Mouse (Mus musculus): ENCODE results near the gene Sv2c.

Gene Sv2c

DNA sequence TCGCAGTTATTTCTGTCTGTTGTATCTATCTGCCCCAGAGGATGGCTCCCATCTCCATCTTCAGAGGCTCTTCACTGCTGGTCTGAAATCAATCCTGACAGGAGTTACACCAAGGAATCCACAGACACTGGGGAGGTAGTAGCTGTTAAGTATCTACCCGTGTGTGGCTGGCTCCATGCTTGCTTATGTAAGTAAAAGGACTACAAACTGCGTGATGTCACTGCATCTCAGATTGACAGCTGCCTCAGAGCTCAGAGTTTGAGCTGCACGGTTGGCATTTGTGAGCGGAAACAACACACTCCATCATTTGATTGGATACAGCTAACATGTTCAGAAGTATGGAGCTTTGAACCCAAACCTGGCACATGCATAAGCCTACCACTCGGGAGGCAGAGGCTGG lies 187.8 kb downstream of the Sv2c start:
- DNase-seq (ENCODE audit: low read depth), result no peak

DNA sequence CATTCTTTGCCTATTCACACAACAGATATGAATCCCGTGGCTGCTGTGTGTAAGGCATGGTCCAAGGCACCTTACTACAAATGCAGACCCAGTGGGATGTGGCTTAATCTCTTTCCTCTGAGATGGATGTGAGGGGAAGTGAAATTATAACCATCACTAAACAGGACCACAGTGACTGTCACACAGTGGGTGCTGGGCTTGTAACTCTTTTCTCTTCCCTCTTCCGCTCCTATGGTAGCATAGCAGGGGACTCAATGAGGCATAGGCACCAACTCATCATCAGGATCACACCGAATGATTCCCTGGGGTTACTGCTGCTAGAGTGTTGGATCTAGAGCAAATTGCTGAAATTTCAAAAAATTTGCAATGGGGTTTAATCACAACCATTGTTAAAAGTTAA lies 188.5 kb downstream of the Sv2c start:
- DNase-seq (ENCODE audit: low read depth), result no peak

DNA sequence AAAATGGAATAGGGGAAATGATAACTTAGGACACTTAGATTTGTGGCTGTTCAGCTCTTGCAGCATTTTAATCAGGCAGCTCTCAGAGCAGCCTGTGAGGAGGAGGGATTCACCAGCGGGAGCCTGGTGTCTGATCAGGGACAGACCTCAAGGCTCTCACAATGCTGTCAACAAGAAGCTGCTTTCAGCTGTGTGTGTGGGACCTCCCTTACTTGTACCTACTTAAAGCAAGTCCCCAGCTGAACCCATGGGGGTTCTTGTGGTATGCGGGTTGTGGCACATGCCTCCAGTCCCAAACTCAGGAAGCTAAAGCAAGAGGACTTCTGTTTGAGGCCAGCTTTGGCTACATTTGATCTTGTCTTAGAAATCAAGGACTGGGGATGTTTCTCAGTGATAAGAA lies 189.8 kb downstream of the Sv2c start:
- no peak for DNase-seq (ENCODE audit: low read depth)

DNA sequence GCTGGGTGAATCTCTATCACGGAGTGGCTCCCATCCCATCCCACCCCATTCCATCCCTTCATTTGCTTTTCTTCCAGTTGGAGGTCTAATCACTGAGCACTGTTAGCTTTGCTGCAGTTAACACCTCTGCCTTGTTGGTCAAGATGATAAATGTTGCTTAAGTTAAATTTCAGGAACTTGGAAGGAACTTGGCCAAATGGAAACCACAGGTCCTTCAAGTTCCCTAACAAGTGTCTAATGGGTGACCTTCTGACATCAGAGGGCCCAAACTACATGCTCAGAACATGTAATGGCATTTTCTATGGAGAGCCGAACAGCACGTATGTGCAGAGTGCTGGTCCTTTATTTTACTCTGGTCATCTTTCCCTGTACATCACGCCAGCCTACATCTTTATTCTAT lies 190.5 kb downstream of the Sv2c start:
- no peak for DNase-seq (ENCODE audit: low read depth)

DNA sequence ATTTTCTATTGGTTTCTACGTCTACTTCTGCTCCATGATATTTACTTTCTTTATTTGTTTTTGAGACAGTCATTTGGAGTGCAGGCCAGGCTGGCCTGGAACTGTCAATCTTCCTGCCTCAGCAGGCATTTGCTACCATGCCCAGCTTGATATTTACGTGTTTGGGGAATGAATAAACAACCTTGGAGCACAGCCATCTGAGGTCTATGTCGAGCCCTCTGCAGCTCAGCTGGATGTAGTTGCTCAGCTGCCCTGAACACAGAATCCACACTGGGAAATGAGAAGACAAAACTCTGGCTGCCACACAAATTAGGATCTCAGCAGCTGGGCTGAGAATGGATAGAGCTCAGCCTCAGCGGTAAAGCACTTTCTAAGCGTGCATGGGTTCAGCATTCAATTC lies 191.6 kb downstream of the Sv2c start:
- DNase-seq (ENCODE audit: low read depth), result no peak

DNA sequence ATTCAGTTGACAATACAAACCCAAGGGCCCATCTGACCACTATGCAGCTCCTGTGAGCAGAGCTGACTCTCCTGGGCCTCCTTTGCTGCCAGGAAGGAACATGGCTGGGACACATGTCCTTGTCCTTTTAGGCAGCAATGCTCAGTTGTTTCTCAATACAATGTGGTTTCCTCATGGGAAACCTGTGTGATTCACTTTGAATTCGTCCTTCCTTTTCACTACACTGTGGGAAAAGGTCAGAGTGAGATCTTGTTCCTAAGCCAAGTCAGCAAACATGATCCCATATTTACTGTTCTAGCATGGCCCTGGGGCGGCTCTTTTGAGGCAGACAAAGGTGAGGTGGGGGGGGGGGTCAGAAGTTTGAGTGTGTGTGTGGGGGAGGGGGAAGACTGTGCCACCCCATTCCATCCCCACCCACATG lies 208.2 kb downstream of the Sv2c start:
- DNase-seq (ENCODE audit: low read depth), result no peak

DNA sequence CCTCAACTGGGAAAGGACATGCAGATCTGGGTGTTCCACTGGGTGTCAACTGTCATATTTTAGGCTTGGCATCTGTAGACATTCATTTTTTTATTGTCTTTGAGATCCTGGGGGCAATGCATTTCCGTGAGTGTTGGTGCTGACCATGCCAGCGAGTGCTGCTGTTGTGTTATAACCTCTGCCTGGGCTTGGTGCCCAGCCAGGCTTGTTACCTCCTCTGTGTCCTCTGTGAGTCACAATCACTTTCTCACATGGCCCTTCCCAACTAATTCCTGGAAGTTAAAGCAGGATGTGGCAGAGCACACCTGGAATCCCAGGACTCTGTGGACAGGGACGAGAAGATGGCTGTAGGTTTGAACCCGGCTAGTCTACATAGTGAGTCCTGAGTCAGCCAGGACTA lies 209.8 kb downstream of the Sv2c start:
- no peak for DNase-seq (ENCODE audit: low read depth)

DNA sequence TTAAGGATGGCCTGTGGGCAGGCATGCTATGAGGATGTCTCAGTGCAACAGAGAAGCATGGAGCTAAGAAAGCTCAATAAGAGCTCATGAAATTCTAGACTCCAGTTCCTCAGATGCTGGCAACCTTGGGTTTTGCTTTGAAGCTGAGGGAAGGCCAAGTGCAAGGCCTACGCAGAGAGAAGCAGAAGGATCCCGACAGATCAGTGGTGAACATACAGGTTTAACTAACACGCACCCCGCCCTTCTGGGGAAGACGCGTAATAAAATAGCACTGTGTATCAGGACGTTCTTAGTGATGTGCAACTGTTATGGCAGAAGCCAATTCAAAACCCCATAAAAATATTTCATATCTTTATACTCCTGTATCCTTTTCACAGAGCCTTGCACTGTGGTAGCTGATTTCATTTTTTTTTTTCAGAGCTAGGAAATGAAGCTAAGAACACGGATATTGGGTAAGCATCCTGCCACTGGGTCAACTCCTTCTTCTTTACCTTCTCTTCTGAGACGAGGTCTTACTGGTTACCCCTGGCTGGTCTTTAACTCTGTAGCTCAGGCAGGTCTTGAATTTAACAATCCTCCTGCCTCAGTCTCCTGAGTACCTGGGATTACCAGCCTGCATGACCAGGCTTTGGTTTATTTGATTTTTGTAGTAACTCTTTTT lies 213.6 kb downstream of the Sv2c start:
- DNase-seq (ENCODE audit: low read depth), result no peak

DNA sequence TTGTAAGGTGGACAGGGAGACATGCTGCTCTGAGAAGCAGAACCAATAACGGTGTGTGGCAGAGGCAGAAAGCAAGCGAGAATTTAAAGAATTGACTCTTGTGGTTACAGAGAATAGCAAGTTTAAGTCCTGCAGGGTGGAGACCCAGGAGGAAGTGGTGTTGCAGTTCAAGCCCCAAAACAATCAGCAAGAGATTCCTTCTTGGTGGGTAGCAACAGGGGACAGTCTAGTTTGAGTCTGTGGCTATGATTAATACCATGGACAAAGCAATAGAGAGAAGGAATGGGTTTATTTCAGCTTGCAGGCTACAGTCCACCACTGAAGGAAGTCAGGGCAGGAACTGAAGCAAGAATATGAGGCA lies 219.4 kb downstream of the Sv2c start:
- no peak for DNase-seq (ENCODE audit: low read depth)

DNA sequence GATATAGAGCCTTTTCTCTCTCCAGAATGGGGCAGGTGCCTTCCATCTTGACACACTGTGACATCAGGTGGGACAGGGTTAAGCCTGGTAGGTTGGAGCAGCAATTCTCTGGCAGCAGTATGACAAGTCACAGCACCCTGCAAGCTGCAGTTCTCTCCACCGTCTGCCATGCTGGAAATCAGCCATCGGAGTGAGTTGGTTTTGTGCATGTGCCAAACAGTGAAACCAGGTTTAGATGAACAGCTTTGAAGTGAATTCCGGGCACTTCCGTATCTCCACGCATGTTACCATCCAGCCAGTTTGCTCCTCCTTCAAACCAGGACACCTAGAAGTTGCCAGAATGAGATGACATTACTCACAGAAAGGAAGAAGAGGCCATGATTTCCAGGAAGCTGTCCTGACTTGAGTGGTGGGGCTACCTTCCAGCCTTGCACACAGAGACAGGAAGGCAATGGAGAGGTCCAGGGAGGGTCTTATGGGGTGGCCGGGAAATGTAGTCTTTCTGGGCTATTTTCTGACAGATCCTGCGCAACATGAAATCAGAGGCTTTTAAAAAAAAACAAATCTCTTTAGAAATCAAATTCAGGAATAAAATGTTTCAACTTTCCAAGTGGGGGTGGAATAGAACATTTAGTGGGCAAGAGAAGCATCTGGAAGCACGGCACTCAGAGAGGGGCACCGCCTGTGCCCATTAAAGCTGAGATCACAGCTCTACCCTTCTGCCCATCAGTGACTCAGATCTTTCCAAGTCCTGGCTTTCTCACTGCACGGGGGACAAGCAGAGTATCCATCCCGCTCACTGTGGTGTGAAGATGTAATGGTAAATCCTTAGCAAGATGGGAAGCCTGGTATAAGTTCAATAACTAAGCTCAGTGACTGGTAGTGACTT lies 220.0 kb downstream of the Sv2c start:
- no peak for DNase-seq (ENCODE audit: low read depth)

DNA sequence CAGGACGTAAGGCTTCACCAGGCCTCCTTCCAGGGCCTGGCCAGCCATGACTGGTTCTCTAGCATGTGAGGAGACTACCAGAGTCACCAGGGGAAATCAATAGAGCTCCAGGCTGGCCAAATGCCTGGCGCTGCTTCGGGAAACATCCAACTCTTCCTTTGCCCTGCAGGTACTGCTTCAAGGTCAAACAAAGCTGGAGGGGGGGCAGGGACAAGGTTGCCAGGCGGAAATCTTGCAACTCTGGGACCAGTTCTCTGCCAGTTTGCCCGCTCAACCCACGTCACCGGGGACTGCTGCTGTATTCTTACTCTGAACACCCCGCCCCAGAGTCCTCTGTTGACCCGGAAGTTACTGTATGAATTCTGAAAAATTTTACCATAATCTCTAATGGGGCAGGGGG lies 222.1 kb downstream of the Sv2c start:
- no peak for DNase-seq (ENCODE audit: low read depth)

DNA sequence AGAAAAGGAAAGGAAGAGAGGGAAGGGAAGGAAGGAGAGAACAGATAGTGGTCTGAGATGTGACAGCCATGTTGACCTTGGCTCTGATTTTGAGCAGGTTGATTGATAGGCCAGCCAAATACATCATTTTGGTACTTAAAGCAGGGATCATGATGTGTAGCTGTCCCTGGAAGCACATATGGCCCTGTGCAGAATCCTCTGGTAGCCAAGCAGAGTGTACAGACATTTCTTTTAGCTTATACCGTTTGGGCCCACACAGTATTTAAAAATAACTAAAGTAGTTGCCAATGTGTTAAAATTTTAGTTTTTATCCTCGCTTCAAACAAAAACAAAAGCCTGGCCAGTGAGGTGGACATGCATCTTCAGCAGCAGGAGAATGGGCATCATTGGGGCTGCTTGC lies 223.1 kb downstream of the Sv2c start:
- DNase-seq (ENCODE audit: low read depth), result no peak
